Mouse (Mus musculus) ES-E14 (cell line): ENCODE data around the gene Ccdc183.

Experiments used
- CHD2 ChIP-seq: IDR thresholded peaks from 2 replicates; pipeline ENCODE4 v1.6.1; 2014; ENCODE audit warnings: mild to moderate bottlenecking, low read depth, low read length, inconsistent platforms
- HCFC1 ChIP-seq: IDR thresholded peaks from 2 replicates; pipeline ENCODE4 v1.6.1; 2012; ENCODE audit warnings: low read length, inconsistent platforms, borderline replicate concordance; ENCODE audit not compliant: insufficient read depth
- MAFK ChIP-seq: IDR thresholded peaks from 2 replicates; pipeline ENCODE4 v1.6.1; 2014; ENCODE audit warnings: mild to moderate bottlenecking, low read depth, low read length, inconsistent platforms; ENCODE audit not compliant: insufficient read depth
- ZC3H11A ChIP-seq: IDR thresholded peaks from 2 replicates; pipeline ENCODE4 v1.6.1; 2012; ENCODE audit warnings: low read depth, mild to moderate bottlenecking, inconsistent platforms, low read length, borderline replicate concordance
- ZNF384 ChIP-seq: IDR thresholded peaks from 2 replicates; pipeline ENCODE4 v1.6.1; 2012; ENCODE audit warnings: low read depth, low read length, inconsistent platforms

DNA sequence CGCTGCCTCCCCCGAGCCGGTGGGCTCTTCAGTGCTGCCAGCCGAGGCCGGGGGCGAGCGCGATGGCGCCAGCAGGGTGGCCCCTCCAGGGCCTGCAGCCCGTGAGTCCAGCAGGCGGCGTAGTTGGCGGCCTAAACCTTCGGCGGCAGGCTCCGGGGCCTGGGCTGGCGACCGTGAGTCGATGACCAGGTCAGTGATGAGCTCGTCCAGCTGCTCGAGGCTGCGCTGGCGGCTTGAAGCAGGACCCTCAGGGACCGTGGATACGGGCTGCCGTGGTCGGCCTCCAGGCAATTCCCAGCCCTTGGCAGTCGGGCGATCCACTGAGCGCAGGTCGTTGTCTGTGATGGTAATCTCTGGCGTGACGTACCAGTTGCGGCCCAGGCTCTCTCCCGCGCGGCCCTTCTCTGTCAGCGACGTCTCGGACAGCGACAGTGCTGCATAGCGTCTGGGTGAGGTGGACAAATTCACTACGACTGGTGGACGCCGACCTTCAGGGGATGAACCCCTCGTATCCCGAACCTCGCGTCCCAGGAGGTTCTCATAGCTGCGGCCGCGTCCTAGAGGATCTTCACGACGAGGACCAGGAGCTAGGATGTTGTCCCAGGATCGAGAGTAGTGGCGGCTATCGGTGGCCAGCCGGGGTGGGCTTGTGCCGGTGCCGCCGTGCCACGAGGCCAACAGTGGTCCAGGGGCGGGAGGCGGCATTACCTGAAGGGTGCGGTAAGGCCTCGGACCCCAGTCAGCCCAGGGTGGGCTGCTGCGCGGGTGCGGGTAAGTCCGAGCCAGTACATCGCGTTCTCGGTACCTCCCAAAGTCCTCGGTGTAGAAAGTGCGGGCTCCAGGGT, 39.3 kb downstream of the Ccdc183 start:
- TF ChIP-seq ZC3H11A (no peak), ZNF384 (no peak), CHD2 (no peak), HCFC1 (no peak), MAFK (no peak)
